Mouse (Mus musculus) kidney, adult 2 months (tissue): Measurements from ENCODE around the gene Pgpep1l.

ENCODE experiments used
- CTCF ChIP-seq: fragments of 200-500 bp; conservative IDR thresholded peaks from 2 replicates; pipeline ENCODE4 v1.5.1; 2011; ENCODE audit warnings: low read depth, mild to moderate bottlenecking, control low read depth, low read length, moderate library complexity, mixed read lengths; ENCODE audit not compliant: insufficient read depth, insufficient read length
- POLR2A ChIP-seq: fragments of 200-500 bp; IDR thresholded peaks from one replicate; pipeline ENCODE4 v1.6.1; 2011; ENCODE audit warnings: low read depth, low read length, control low read depth

- TF ChIP-seq CTCF, result no peak
- no peak for TF ChIP-seq POLR2A
Measured at GRCm38 (mm10) chr7:68287582-68287981, 23.5 kb upstream of the Pgpep1l start.
